Mouse (Mus musculus) cerebellum, adult 11-12 months (tissue): Measurements from ENCODE around the gene Tbc1d23.
A peak's percentile ranks its signal among the peaks of the same experiment; 100 is the strongest.

Source experiments
- DNase-seq: peaks from one replicate; pipeline ENCODE4 v3.0.0; 2022

The Tbc1d23 gene

DNA sequence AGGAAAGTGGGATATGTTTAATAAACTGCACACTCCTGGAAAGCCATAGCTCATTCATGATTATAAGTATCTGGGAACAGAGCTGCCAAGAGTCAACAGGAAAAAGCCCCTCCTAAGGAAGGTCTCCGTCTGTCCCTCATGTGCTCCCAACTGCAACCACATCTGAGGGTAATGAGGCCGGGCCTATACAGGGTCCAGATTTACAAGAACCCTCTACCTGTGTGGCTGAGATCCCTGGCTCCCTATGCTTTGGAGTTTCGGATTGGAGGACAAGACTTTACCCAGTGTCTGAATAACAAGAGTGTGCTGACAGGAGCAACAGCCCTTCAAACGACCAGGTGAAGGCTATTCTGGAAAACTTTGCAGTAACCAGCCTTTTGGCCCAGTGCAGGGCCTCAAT lies 73.6 kb downstream of the Tbc1d23 start:
- no peak for DNase-seq

DNA sequence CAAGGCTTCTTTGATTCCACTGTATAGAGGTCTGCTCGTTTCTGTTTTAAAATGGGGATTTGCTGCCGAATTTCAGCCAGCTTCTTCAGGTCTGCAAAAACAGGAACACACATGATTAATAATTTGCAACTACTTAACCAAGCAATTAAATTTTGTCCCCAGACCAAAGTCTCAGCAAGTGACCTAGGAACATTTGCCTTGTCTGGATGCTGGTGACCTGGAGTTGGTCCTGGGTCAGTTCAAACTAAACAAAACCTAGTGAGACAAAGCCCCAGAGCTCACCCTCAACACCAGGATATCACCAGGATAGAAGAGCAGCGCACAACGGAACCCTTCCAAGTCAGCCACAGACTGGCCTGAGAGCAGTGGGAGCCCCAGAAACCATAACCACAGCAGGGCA lies 74.2 kb downstream of the Tbc1d23 start:
- DNase-seq, result no peak

DNA sequence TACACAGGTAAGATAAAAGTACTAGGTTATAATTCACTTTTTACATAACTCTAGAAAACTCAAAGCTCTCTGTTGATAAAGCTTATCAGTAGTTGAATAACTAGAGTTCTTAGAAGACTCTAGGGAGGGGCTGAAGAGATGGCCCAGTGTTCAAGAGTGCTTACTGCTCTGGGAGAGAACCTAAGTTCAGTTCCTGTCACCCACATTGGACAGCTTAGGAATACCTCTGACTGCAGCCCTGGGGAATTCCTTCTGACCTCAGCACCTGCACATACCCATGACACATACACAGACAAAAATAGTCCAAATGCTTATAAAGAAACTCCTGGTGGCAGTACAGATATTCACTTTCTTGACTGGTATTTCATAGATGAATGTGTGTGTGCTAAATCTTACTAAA lies 75.4 kb downstream of the Tbc1d23 start:
- no peak for DNase-seq

DNA sequence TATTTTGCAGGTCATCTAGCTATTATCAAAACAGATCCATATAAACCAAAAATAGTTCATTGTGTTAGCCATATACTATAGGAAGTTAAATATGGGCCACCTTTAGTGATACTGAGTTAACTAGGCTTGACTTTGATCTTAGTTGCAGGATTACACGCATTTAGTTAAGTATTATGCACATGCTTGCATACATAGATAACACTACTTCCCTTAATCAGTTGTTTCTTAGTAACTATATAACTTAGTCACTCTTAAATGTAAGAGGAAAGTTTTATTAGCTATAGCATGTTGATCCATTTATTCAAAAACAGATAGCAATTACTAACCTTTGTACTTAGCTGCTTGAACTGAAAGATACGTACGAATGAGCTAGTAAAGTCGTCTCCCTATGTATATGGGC lies 79.9 kb downstream of the Tbc1d23 start:
- DNase-seq, result no peak

DNA sequence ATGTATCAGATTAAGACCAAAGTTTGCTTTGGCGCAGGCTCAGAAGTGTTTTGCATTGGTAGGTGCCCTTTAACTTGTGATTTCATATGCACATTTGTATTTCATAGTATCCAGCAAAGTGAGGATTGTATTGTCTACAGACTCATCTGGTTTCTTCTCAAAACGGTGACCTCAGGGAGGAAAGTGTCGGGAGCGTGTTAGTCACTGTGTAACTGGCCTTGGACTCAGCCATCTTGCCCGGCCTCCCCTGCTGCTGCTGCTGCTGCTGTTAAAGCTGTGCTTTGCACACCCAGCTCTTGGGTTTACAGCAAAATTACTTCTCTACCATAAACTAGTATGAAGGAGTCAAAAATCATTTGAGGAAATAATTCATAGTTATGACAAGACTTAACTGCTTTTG lies 86.6 kb downstream of the Tbc1d23 start:
- DNase-seq, result no peak

DNA sequence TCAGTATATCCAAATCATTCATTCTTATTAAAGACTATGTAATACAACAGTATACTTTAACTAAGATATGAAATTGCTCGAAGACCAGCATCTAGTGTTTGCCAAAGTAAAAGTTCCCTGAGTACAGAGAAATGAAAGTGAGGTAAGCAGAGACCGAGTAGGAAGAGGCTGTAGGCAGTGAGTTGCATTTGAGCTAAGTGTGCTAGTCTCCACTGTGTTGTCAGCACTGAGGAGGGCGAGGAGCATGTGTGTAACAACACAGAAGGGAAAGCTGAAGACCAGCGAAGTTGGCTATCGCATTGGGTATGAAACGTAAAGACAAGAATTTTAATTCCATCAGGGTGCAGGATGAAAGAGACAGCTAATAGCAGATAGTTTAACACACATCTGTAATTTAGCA lies 97.7 kb downstream of the Tbc1d23 start:
- no peak for DNase-seq

DNA sequence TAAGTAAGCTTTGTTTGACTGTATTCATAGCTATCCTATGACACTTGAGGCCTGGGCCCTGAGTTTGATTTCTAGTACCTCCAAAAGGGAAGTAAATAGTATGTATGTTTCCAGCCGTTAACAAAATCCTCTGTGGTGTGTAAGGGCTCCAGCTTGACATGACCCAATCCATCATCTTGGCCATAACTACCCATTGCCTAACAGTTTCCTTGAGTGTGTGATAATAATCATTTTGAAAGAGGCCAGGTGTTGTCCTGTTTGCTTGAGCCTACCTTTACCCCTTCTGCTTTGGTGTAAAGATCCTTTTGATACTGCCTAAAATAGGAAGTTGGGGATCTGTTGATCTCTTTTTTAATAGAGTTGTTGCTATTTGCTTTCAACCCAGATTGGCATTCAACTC lies 99.0 kb downstream of the Tbc1d23 start:
- no peak for DNase-seq

DNA sequence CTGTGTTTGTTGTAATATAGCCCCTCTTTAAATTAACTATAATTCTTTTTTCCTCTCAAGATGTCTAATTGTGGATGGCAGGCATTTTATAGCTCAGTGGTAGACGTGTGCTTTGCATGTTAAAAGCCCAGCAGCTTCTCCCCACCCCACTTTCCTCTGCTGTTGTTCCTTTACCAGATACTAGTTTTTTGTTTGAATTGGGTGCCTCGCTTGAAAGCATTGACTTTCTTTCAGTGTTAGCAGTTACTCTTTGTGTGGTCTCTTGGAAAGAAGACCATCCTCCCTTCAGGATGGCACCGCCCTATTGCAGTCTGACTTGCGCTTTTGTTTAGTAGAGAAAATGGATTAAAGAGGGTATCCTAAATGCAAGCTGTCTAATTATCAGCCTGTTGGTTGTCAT lies 99.8 kb downstream of the Tbc1d23 start:
- DNase-seq, result no peak

DNA sequence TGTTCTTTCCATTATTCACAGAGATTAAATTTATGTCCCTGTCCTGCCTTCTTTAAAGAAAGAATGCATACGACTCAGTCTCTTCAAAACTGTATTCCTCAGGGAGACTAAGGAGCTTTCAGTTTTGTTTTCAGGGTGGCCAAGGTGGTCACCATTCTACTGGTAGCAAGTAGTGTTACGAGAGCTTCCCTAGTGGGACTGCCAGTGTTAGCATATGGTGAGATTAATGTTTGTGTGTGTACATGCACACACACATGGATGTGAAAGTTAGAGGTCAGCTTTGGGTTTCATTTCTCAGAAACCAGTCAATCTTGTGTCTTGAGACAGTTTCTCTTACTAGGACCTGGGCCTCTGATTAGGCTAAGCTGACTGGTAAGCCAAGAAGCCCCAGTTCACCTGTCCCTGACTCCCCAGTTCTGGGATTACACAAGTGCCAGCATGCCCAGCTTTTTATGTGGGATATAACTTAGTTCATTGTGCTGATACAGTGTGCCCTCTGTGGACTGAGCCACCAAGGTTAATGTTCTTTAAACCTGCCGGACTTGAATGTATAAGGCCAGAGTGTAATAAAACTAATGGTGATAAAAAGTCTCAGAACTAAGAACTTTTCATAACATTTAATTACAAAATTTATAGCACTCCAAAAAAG lies 100.4 kb downstream of the Tbc1d23 start:
- no peak for DNase-seq

DNA sequence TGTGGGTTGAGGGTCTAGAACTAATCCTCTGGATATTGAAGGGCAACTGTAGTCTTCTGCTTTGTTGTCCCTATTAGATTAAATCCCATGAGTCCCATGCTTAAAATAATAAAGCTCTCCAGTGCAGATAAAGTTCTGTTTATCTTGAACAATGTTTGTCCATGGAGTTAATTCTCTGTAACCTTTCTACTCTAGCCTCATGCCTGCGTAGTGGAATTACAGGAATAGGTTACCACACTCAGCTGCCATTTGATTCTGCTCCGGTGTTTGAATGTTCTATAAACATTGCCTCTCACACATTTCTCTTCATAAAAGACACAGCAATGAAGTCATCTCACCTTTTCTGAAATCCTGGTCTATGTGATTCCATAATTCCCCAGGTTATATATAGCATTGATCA lies 103.5 kb downstream of the Tbc1d23 start:
- no peak for DNase-seq

DNA sequence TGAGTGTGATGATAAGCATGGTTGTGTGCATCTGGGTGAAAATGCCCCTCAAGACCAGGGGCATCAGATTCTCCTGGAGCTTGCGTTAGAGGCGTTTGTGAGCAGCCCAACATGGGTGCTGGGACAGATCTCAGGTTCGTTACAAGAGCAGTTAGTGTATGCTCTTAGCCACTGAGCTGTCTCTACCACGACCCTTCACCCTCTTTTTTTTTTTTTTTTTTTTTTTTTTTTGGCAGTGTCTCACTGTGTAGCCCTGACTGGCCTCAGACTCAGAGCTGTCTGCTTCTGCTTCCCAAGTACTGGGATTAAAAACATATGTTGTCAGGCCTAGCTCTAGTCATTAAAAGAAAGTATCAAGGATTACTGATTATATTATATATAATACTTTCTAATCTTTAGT lies 105.0 kb downstream of the Tbc1d23 start:
- DNase-seq, result no peak

DNA sequence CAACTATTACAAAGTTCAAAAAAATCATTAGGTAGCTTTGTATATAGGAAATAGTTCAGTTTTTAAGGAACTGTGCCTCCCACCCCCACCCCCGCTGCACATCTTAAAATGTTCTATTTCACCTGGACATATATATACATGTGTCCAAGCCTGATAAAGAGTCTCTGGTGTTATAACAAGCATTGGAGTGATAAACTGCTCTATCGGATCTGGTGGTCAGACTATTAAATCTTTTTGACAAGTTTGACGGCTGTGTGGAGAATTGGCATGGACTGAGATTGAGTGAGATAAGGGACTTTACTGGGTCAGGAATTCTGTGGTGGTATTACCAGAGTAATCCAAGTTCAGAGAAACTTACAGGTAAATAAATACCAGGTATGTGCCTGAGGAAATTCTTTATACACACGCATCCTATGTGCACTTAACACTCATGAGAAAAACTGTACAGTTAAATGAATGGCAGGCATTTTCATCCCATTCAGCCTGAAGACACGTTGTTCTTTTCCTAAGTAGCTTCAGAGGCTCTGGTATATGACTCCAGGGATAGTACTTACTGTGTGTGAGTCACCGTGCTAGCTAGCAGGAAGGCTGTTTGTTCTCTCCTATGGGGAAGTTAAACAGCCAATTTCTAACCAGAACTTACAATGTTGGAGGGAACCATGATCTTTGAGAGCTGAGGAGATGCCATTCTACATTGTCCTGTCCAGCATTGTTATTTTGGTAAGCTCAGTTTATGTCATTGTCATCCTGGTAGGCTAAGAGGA lies 108.4 kb downstream of the Tbc1d23 start:
- DNase-seq, result no peak

DNA sequence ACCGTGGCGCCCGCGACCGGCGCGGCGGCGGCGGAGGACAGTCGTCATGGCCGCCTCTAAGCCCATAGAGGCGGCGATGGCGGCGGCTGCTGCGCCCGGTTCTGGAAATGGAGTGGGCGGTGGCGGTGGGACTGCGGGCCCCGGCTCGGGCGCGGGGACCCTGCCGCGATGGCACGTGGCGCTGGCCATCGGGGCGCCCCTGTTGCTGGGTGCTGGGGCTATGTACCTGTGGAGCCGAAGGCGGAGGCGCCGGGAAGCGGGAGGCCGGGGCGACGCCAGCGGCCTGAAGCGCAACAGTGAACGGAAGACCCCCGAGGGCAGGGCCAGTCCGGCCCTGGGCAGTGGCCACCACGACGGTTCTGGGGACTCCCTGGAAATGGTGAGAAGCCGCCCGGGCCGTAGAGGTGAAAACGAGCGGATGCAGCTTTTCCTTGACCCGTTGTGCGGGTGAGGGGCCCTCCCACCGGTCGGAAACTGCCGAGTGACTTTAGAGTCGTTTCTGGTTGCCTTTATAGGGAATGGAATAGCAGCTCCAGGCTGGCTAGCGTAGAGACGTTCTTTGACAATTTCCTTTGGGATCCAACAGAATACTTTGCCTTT lies 109.4 kb downstream of the Tbc1d23 start:
- no peak for DNase-seq

DNA sequence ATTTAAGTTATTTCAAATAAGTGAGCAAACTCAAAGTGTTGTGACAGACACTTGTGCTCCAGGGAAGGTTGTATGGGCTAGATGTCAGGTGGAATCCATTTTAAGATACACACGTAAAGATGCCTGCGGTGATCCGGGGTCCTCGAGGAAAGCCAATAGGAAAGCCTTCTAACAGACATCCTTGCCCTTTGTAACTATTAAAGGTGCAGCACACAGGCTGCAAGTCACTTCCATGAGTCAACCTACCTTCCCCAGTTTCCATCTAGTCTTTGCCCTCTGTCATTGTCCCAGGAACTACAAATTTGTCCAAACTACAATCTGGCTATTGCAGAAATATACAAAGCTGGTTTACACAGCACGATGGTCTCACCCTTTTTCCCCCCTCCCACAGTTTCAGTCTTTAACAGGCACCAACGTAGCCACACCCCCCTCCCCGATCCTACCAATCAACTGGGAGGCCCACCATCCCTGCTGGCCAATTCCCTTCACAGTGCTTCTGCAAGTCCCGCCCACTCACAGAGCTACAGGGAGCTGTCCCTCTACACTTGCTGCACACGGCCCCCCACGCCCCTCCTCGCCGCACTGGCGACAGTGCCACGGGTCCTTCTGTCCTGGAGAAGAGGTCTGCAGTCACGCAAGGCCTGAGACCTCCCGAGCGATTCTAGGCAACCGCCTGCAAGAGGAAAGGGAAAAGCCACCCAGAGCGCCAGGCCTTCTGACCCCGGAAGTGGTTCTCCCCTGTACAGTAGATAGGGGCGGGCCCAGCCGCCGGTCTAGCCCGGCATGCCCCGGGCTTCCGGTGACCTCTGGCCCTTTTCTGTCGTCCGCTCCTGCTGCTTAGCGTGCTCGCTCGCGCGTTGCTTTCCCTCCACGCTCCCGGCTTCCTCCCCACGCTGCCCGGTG lies 110.1 kb downstream of the Tbc1d23 start, which contains the start of gene Tomm70a:
TSS of gene Tomm70a (plus strand) at position 791 of the 903 bp plus-strand sequence.
- peak; percentile 96 for DNase-seq
